Mouse (Mus musculus) CD4-positive, CD25-positive, alpha-beta regulatory T cell (primary cell): ENCODE measurements around the gene Cd99l2. TPM values are rescaled to one million over a fixed set of nuclear protein-coding genes. Genes with fewer than 3 reads are reported as not detected.

ENCODE experiments used
- polyA plus RNA-seq: library from polyadenylated mRNA; unstranded; fragments of 100-300 nt; shearing (Covaris generic); gene quantifications from one replicate; pipeline ENCODE4 v1.2.1, GENCODE M21; 2017

Cd99l2 gene
- 17.4 TPM for polyA plus RNA-seq

GRCm38 (mm10) chrX:71492634-71493278, at the start of gene Cd99l2:
TSS of gene Cd99l2 (minus strand) at chrX:71492849.

Other genes starting within 250 kb of the Cd99l2 start
- 49.8 TPM for gene Mtmr1, start 128.1 kb downstream of the Cd99l2 start, polyA plus RNA-seq
- gene Hmgb3, start 63.1 kb upstream of the Cd99l2 start, polyA plus RNA-seq = 20.5 TPM
- gene Gpr50, start 170.8 kb upstream of the Cd99l2 start, polyA plus RNA-seq = not detected